Mouse (Mus musculus) ES-Bruce4 (cell line): ENCODE measurements at regions not wholly inside any gene's neighbourhood (a gene's known extent, or its start where the extent isn't known, plus 50 kb on each side); places are given as distances from the start of the nearest gene placed in this dataset.

ENCODE experiments used
- H3K27ac ChIP-seq: 2 replicates; pipeline ENCODE4 v1.5.1; 2012; ENCODE audit warnings: low read length, inconsistent platforms; ENCODE audit not compliant: insufficient read depth
- H3K27me3 ChIP-seq: 2 replicates; pipeline ENCODE4 v1.6.1; 2012; ENCODE audit warnings: mild to moderate bottlenecking, low read length, inconsistent platforms; ENCODE audit not compliant: control insufficient read depth, poor library complexity, insufficient read depth, severe bottlenecking
- H3K36me3 ChIP-seq: 2 replicates; pipeline ENCODE4 v1.6.1; 2012; ENCODE audit warnings: inconsistent platforms, mild to moderate bottlenecking, low read length, moderate library complexity; ENCODE audit not compliant: control insufficient read depth, poor library complexity, insufficient read depth, severe bottlenecking
- H3K4me1 ChIP-seq: one replicate; pipeline ENCODE4 v1.8.1; 2011; ENCODE audit warnings: low read length; ENCODE audit not compliant: control insufficient read depth, insufficient read depth
- H3K4me3 ChIP-seq: 2 replicates; pipeline ENCODE4 v1.5.1; 2011; ENCODE audit warnings: low read depth, mild to moderate bottlenecking, low read length
- H3K9ac ChIP-seq: 2 replicates; pipeline ENCODE4 v1.6.1; 2012; ENCODE audit warnings: low read depth, mild to moderate bottlenecking, inconsistent platforms; ENCODE audit not compliant: poor library complexity, severe bottlenecking
- H3K9me3 ChIP-seq: replicated peaks from 2 replicates; pipeline ENCODE4 v1.6.1; 2012; ENCODE audit warnings: mild to moderate bottlenecking, low read length, inconsistent platforms; ENCODE audit not compliant: control insufficient read depth, poor library complexity, insufficient read depth, severe bottlenecking
- CTCF ChIP-seq: IDR thresholded peaks from one replicate; pipeline ENCODE4 v1.8.1; 2011; ENCODE audit warnings: low read depth, low read length
- EP300 ChIP-seq: IDR thresholded peaks from 2 replicates; pipeline ENCODE4 v1.6.1; 2011; ENCODE audit warnings: low read depth, low read length; ENCODE audit not compliant: insufficient read depth
- POLR2A ChIP-seq: IDR thresholded peaks from one replicate; pipeline ENCODE4 v1.8.1; 2011; ENCODE audit warnings: low read length; ENCODE audit not compliant: insufficient read depth

GRCm38 (mm10) chr14:120853643-120854042 lies 57.4 kb upstream of the Ipo5 start:
- H3K9ac ChIP-seq: no peak overlapping the region
- H3K27me3 ChIP-seq: no peaks in the 10 kb centered on the region
- no peaks in the 10 kb centered on the region for H3K4me1 ChIP-seq
- TF ChIP-seq EP300 (no peak), CTCF (no peak), POLR2A (no peak)
- peaks cover 7% of the 10 kb centered on the region for H3K9me3 ChIP-seq
- no peaks in the 10 kb centered on the region for H3K36me3 ChIP-seq
- H3K4me3 ChIP-seq: no peak overlapping the region
- H3K27ac ChIP-seq: no peak overlapping the region

- peaks cover 13% of the 10 kb centered on the region for H3K9me3 ChIP-seq
- no peak overlapping the region for H3K4me3 ChIP-seq
- H3K27ac ChIP-seq: no peak overlapping the region
- H3K4me1 ChIP-seq: no peaks in the 10 kb centered on the region
- TF ChIP-seq EP300: no peak
- no peak for TF ChIP-seq CTCF
- TF ChIP-seq POLR2A: no peak
- H3K9ac ChIP-seq: no peak overlapping the region
- no peaks in the 10 kb centered on the region for H3K36me3 ChIP-seq
- no peaks in the 10 kb centered on the region for H3K27me3 ChIP-seq
Observed at GRCm38 (mm10) chr14:120854559-120854958, 56.5 kb upstream of the Ipo5 start.

GRCm38 (mm10) chr14:120855181-120855580 lies 55.8 kb upstream of the Ipo5 start:
- peaks cover 13% of the 10 kb centered on the region for H3K9me3 ChIP-seq
- H3K9ac ChIP-seq: no peak overlapping the region
- no peak overlapping the region for H3K4me3 ChIP-seq
- H3K4me1 ChIP-seq: no peaks in the 10 kb centered on the region
- H3K27me3 ChIP-seq: no peaks in the 10 kb centered on the region
- TF ChIP-seq POLR2A: no peak
- TF ChIP-seq CTCF: no peak
- TF ChIP-seq EP300: no peak
- no peaks in the 10 kb centered on the region for H3K36me3 ChIP-seq
- H3K27ac ChIP-seq: no peak overlapping the region
